Mouse (Mus musculus): ENCODE data around the gene Spty2d1. TPM values are rescaled to one million over a fixed set of nuclear protein-coding genes. Genes with fewer than 3 reads are reported as not detected.

The Spty2d1 gene
- polyA plus RNA-seq, 1 experiment from 2014 or later, result 23.9 TPM

DNA sequence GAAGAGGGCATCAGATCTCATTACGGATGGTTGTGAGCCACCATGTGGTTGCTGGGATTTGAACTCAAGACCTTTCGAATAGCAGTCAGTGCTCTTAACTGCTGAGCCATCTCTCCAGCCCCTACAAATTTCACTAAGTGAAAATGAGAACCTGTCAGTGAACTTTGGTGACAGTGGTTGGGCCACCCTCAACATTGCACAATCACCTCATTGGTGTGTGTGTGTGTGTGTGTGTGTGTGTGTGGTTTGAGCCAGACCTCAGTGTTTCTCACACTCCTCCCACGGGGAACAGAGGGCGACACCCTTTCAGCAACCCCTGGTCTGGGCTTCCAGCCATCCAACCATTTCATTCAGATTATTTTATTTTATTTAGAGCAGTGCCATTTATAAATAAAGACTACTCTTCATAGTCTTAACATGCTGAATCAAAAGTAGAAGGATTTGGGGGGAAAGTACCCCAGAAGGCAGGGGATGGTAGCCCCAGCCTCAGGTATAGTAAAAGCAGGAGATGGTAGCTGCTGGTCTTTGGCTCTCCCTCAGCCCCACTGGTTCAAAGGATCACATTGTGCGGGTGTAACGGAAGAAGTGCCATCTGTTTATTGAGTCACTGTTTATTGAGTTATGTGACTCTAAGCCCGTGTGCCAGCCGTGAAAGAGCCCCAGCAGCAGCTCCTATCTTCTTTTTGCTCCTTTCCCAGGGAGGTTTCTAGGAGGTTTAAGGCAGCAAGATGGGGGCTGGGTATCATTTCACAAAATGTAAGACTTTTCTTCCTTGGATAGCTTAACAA lies 22.3 kb downstream of the Spty2d1 start:
- Histone ChIP-seq H3K36me3 (ENCODE audit: control insufficient read depth, insufficient read depth, low read length) (0 out of 2 replicates have a peak, but pooled peaks cover 2% of the 10 kb centered on the region), H3K4me2 (ENCODE audit: low read depth, low read length) (no peak overlapping the region), H3K4me3 (ENCODE audit: low read length) (no peak overlapping the region), H3K27ac (ENCODE audit: low read length) (peak overlapping the region; percentile 79), H3K27me3 (ENCODE audit: control insufficient read depth, insufficient read depth, low read depth, low read length) (no peaks in the 10 kb centered on the region), H3K9me3 (ENCODE audit: control insufficient read depth, low read length) (no peaks in the 10 kb centered on the region), H3K9ac (ENCODE audit: low read length) (no peak overlapping the region), H3K4me1 (replicated peaks; ENCODE audit: control insufficient read depth, insufficient read depth, low read length) (peaks cover 20% of the 10 kb centered on the region)
- peak; percentile 76 for ATAC-seq (ENCODE audit: low read depth)
- 36% methylated on average over 8 of the region's 8 CpGs for WGBS

DNA sequence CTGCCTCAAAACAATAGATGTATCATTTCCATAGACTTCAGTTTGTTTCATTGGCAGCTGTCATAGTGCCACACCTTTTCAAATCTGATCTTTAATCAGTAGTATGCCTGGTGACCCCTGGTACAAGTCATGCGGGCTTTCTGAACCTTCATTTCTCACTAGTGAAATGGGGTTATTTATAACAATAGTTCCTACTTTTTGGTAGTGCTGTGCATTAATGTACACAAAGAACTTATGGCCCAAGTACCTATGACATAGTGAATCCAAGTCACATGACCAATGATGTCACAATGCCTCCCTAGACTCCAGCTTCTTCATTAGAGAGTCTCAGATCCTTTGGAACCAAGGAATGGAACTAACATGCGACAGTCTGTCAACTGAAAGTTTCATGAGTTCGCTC lies 24.9 kb downstream of the Spty2d1 start, which contains the start of gene Gm9999:
Gene Gm9999 (plus strand): TSS at position 301 of the 400 bp plus-strand sequence.
- ATAC-seq (ENCODE audit: low read depth), result no peak
- Histone ChIP-seq H3K4me3 (ENCODE audit: low read length) (no peak within 1 kb of the TSS), H3K4me2 (ENCODE audit: low read depth, low read length) (no peak within 1 kb of the TSS)

DNA sequence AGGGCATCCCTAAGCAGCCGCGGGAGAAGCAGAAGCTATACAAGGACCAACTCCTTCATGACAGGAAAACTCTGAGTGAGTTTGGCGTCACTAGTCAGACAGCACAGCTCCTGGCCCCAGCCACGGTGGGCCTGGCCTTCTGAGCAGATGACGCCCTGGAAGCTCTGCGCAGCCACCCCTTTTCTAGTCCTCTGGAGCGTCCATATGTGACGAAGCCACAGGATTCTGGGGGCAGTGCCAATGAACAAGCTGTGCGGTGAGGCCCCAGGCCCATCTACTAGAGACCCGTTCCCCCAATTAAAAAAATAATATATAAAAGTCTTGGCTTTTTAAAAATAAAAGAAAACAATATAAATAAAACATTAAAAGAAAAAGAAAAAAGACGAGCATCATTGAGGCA lies 32.8 kb downstream of the Spty2d1 start:
- ATAC-seq (ENCODE audit: low read depth), result no peak
- Histone ChIP-seq H3K4me2 (ENCODE audit: low read depth, low read length) (no peak overlapping the region), H3K9me3 (ENCODE audit: control insufficient read depth, low read length) (no peaks in the 10 kb centered on the region), H3K36me3 (ENCODE audit: control insufficient read depth, insufficient read depth, low read length) (no peaks in the 10 kb centered on the region), H3K4me1 (replicated peaks; ENCODE audit: control insufficient read depth, insufficient read depth, low read length) (no peaks in the 10 kb centered on the region), H3K4me3 (ENCODE audit: low read length) (no peak overlapping the region), H3K27me3 (ENCODE audit: control insufficient read depth, insufficient read depth, low read depth, low read length) (no peaks in the 10 kb centered on the region), H3K9ac (ENCODE audit: low read length) (no peak overlapping the region), H3K27ac (ENCODE audit: low read length) (no peak overlapping the region)
- WGBS, result 87% methylated on average over 11 of the region's 11 CpGs

More for the DNA sequence above, 24.9 kb downstream of the Spty2d1 start, which contains the start of gene Gm9999:
- Histone ChIP-seq H3K27ac (ENCODE audit: low read length) (no peak within 1 kb of the TSS), H3K9ac (ENCODE audit: low read length) (no peak within 1 kb of the TSS), H3K4me1 (replicated peaks; ENCODE audit: control insufficient read depth, insufficient read depth, low read length) (peaks cover 20% of the 10 kb centered on the region), H3K36me3 (ENCODE audit: control insufficient read depth, insufficient read depth, low read length) (no peaks in the 10 kb centered on the region), H3K27me3 (ENCODE audit: control insufficient read depth, insufficient read depth, low read depth, low read length) (no peaks in the 10 kb centered on the region), H3K9me3 (ENCODE audit: control insufficient read depth, low read length) (no peaks in the 10 kb centered on the region)
- 94% methylated on average over 3 of the region's 3 CpGs for WGBS

DNA sequence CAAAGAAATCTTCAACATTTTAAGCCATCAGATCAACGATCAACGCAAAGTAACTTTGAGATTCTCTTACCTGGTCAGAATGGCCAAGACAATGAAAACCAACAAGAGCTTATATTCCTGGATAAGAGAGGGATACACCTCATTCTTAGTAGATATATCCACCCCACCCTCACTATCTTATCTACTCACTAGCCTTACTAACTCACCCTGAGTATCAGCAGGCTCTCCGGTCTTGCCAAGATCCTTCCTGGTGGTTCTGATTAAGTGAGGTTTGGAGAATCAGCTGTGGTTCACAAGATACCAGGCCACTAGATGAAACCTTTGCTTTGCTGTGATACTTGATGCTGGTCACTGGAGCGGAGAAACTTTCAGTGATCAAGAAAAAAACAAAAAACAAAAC lies 33.6 kb downstream of the Spty2d1 start:
- no peak for ATAC-seq (ENCODE audit: low read depth)
- Histone ChIP-seq H3K4me3 (ENCODE audit: low read length) (no peak overlapping the region), H3K9ac (ENCODE audit: low read length) (no peak overlapping the region), H3K4me2 (ENCODE audit: low read depth, low read length) (no peak overlapping the region), H3K27me3 (ENCODE audit: control insufficient read depth, insufficient read depth, low read depth, low read length) (no peaks in the 10 kb centered on the region), H3K27ac (ENCODE audit: low read length) (no peak overlapping the region), H3K4me1 (replicated peaks; ENCODE audit: control insufficient read depth, insufficient read depth, low read length) (no peaks in the 10 kb centered on the region), H3K9me3 (ENCODE audit: control insufficient read depth, low read length) (no peaks in the 10 kb centered on the region), H3K36me3 (ENCODE audit: control insufficient read depth, insufficient read depth, low read length) (no peaks in the 10 kb centered on the region)
- 94% methylated on average over 4 of the region's 4 CpGs for WGBS

DNA sequence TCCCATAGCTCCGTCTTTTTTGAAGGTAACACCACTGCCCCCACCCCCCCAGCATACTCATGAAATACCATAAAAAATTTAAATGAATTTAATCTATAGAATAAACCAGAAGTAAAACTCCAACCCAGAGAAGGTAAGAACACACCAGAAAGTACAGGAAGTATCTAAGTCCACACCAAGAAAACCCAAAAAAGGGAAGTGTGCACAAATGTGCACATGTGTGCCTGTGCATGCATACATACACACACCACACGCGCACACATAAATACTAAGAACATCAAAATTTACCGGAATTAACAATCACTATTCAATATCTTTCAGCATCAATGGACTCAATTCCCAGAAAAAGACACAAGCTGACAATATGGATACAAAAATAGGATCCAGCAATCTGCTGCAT lies 38.3 kb downstream of the Spty2d1 start:
- Histone ChIP-seq H3K27me3 (ENCODE audit: control insufficient read depth, insufficient read depth, low read depth, low read length) (no peaks in the 10 kb centered on the region), H3K4me1 (replicated peaks; ENCODE audit: control insufficient read depth, insufficient read depth, low read length) (no peaks in the 10 kb centered on the region), H3K27ac (ENCODE audit: low read length) (no peak overlapping the region), H3K4me3 (ENCODE audit: low read length) (no peak overlapping the region), H3K9ac (ENCODE audit: low read length) (no peak overlapping the region), H3K4me2 (ENCODE audit: low read depth, low read length) (no peak overlapping the region), H3K36me3 (ENCODE audit: control insufficient read depth, insufficient read depth, low read length) (no peaks in the 10 kb centered on the region), H3K9me3 (ENCODE audit: control insufficient read depth, low read length) (no peaks in the 10 kb centered on the region)
- ATAC-seq (ENCODE audit: low read depth), result no peak
- 82% methylated on average over 4 of the region's 4 CpGs for WGBS

DNA sequence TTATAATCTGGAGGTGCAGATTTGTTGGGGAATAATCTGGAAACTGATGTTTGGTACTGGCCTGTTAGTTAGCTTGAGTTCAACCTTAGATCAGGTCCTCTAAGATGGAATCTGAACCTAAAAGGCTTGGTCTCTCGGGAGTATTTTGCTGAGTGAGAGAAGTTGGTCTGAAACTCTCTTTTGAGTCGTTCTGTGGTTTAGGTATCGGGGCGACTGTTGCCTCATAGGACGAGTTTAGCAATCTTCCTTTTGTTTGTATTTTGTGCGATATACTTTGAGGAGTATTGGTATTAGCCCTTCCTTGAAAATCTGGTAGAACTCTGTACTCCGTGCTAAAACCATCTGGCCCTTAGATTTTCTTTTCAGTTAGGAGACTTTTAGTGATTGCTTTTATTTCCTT lies 44.1 kb downstream of the Spty2d1 start:
- Histone ChIP-seq H3K27ac (ENCODE audit: low read length) (no peak overlapping the region), H3K27me3 (ENCODE audit: control insufficient read depth, insufficient read depth, low read depth, low read length) (peaks cover 5% of the 10 kb centered on the region), H3K9me3 (ENCODE audit: control insufficient read depth, low read length) (no peaks in the 10 kb centered on the region), H3K4me2 (ENCODE audit: low read depth, low read length) (no peak overlapping the region), H3K4me1 (replicated peaks; ENCODE audit: control insufficient read depth, insufficient read depth, low read length) (peaks cover 13% of the 10 kb centered on the region), H3K9ac (ENCODE audit: low read length) (no peak overlapping the region), H3K4me3 (ENCODE audit: low read length) (no peak overlapping the region), H3K36me3 (ENCODE audit: control insufficient read depth, insufficient read depth, low read length) (no peaks in the 10 kb centered on the region)
- 82% methylated on average over 7 of the region's 7 CpGs for WGBS
- no peak for ATAC-seq (ENCODE audit: low read depth)

DNA sequence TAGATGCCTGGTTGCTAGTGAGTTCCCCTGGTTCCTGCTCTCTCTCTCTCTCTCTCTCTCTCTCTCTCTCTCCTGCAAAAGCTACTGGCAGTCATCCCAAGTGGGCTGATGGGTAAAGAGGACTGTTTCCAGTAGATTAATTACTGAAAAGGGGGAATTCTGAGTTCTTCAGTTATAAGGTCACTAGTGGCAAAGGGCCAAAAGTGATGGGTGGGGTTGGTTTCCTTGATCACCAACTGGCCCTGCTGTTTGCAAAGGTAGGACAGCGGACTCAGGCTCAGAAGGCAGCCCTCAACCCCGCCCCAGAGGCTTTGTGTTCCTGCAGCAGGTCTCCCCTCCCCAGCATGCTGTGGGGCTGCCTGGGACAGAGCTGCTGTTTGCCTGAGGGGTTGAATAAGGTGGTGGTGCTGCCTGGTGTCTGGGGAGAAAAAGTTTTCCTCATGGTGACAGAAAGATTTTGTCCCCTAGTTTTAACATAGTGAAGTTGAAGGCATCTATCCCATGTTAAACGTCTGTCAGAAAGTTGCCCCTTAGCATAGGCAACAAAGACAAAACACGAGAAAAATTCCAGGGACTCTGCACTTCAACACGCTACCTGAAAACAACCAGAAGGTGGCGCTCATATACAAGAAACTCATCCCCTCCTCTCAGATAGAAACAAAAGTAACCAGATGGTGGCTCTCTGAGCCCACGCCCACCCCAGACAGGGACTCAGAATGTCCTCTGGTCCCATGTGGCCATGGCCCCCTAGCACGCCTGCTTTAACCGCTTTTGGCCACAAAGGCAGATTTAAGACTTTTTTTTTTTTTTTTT lies 45.2 kb downstream of the Spty2d1 start:
- peak overlapping the region; percentile 57 for H3K9ac ChIP-seq (ENCODE audit: low read length)
- peak overlapping the region; percentile 45 for H3K4me2 ChIP-seq (ENCODE audit: low read depth, low read length)
- peaks cover 15% of the 10 kb centered on the region for H3K4me1 ChIP-seq (replicated peaks; ENCODE audit: control insufficient read depth, insufficient read depth, low read length)
- peak; percentile 83 for ATAC-seq (ENCODE audit: low read depth)
- no peaks in the 10 kb centered on the region for H3K36me3 ChIP-seq (ENCODE audit: control insufficient read depth, insufficient read depth, low read length)
- no peaks in the 10 kb centered on the region for H3K9me3 ChIP-seq (ENCODE audit: control insufficient read depth, low read length)
- under 1% methylated on average over 9 of the region's 9 CpGs for WGBS
- H3K27me3 ChIP-seq (ENCODE audit: control insufficient read depth, insufficient read depth, low read depth, low read length), result peaks cover 5% of the 10 kb centered on the region
- H3K27ac ChIP-seq (ENCODE audit: low read length), result peak overlapping the region; percentile 70
- no peak overlapping the region; the same call in 1 of the 2 replicates for H3K4me3 ChIP-seq (ENCODE audit: low read length)

DNA sequence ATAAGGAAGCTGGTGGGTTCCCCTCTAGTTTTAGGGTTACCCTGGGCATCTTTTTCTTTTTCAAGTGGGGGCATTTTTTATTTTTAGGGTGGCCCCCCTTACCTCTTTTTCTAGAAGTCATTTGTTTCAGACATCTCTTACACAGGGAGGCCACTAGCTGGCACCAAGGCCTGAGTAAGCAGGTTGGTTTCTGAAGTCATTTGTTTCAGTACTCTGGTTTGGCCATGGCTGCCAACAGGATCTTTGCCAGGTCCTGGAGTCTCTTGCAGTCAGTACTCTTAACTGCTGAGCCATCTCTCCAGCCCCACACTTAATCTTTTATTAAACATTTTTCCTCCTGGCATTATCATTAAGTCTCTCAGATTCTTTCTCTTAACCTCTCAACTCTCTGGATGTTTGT lies 46.1 kb downstream of the Spty2d1 start:
- Histone ChIP-seq H3K4me2 (ENCODE audit: low read depth, low read length) (no peak overlapping the region), H3K36me3 (ENCODE audit: control insufficient read depth, insufficient read depth, low read length) (no peaks in the 10 kb centered on the region), H3K4me1 (replicated peaks; ENCODE audit: control insufficient read depth, insufficient read depth, low read length) (peaks cover 22% of the 10 kb centered on the region), H3K4me3 (ENCODE audit: low read length) (no peak overlapping the region), H3K27ac (ENCODE audit: low read length) (no peak overlapping the region), H3K27me3 (ENCODE audit: control insufficient read depth, insufficient read depth, low read depth, low read length) (peaks cover 5% of the 10 kb centered on the region), H3K9ac (ENCODE audit: low read length) (no peak overlapping the region), H3K9me3 (ENCODE audit: control insufficient read depth, low read length) (no peaks in the 10 kb centered on the region)
- ATAC-seq (ENCODE audit: low read depth), result no peak

DNA sequence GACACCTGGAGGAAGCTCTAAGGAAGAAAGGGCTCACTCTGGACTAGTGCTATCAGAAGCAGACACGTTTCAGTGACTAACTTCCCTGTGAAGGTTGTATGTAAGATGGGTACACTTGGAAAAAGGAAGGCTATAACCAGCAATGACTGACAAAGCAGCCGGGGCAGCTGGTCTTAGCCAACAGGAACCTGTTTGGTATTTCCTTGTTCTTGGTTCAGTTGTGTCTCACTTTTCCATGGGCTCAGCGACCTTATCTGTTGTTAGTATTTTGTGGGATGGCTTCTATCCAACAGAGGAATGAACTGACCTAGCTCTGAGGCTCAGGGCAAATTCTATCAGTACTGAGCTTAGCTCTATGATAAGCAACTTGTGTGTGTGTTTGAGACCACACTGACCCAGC lies 47.2 kb downstream of the Spty2d1 start:
- H3K27me3 ChIP-seq (ENCODE audit: control insufficient read depth, insufficient read depth, low read depth, low read length), result peaks cover 5% of the 10 kb centered on the region

More for the DNA sequence above, 47.2 kb downstream of the Spty2d1 start:
- no peak overlapping the region for H3K27ac ChIP-seq (ENCODE audit: low read length)
- no peak overlapping the region for H3K4me3 ChIP-seq (ENCODE audit: low read length)
- ATAC-seq (ENCODE audit: low read depth), result no peak
- no peak overlapping the region for H3K9ac ChIP-seq (ENCODE audit: low read length)
- peaks cover 22% of the 10 kb centered on the region for H3K4me1 ChIP-seq (replicated peaks; ENCODE audit: control insufficient read depth, insufficient read depth, low read length)
- no peaks in the 10 kb centered on the region for H3K36me3 ChIP-seq (ENCODE audit: control insufficient read depth, insufficient read depth, low read length)
- 41% methylated on average over 3 of the region's 3 CpGs for WGBS
- H3K9me3 ChIP-seq (ENCODE audit: control insufficient read depth, low read length), result no peaks in the 10 kb centered on the region
- no peak overlapping the region for H3K4me2 ChIP-seq (ENCODE audit: low read depth, low read length)

Measured in lung, embryonic 16.5 days (tissue).